Mouse (Mus musculus): ENCODE measurements around the gene Filip1l. TPM values are rescaled to one million over a fixed set of nuclear protein-coding genes. Genes with fewer than 3 reads are reported as not detected.
"Not testable (repeated sequence)": the region's sequence is repeated elsewhere in the genome, so short reads cannot be mapped to it uniquely, and the experiment has no call there.

Gene Filip1l
- polyA plus RNA-seq, 1 experiment from 2014 or later = 38.2 TPM

GRCm38 (mm10) chr16:57375248-57375837 is 22.4 kb downstream of the Filip1l start:
- Histone ChIP-seq H3K4me1 (replicated peaks; ENCODE audit: control insufficient read depth, insufficient read depth, low read length) (no peaks in the 10 kb centered on the region), H3K9me3 (ENCODE audit: control insufficient read depth, low read length) (no peaks in the 10 kb centered on the region), H3K4me2 (ENCODE audit: low read length) (no peak overlapping the region), H3K27me3 (replicated peaks; ENCODE audit: control insufficient read depth, insufficient read depth, low read length) (no peaks in the 10 kb centered on the region), H3K9ac (ENCODE audit: low read length) (no peak overlapping the region), H3K4me3 (ENCODE audit: low read depth, low read length) (no peak overlapping the region), H3K36me3 (ENCODE audit: control insufficient read depth, insufficient read depth, low read length) (no peaks in the 10 kb centered on the region), H3K27ac (ENCODE audit: low read depth) (no peak overlapping the region)
- 79% methylated on average over 7 of the region's 7 CpGs for WGBS
- peak; percentile 36 for DNase-seq (ENCODE audit: low spot score)
- no peak for ATAC-seq (replicated peaks; ENCODE audit: low FRiP score, low TSS enrichment, low read depth)

- Histone ChIP-seq H3K27me3 (replicated peaks; ENCODE audit: control insufficient read depth, insufficient read depth, low read length) (no peaks in the 10 kb centered on the region), H3K9me3 (ENCODE audit: control insufficient read depth, low read length) (no peaks in the 10 kb centered on the region), H3K4me1 (replicated peaks; ENCODE audit: control insufficient read depth, insufficient read depth, low read length) (peaks cover 7% of the 10 kb centered on the region), H3K36me3 (ENCODE audit: control insufficient read depth, insufficient read depth, low read length) (no peaks in the 10 kb centered on the region), H3K27ac (ENCODE audit: low read depth) (no peak overlapping the region), H3K4me3 (ENCODE audit: low read depth, low read length) (no peak overlapping the region), H3K9ac (ENCODE audit: low read length) (no peak overlapping the region), H3K4me2 (ENCODE audit: low read length) (no peak overlapping the region)
- WGBS = 86% methylated on average over 9 of the region's 9 CpGs
- DNase-seq (ENCODE audit: low spot score) (peak; percentile 34), ATAC-seq (replicated peaks; ENCODE audit: low FRiP score, low TSS enrichment, low read depth) (no peak)
Measured at GRCm38 (mm10) chr16:57378631-57379330, 25.9 kb downstream of the Filip1l start.

- peaks cover 13% of the 10 kb centered on the region for H3K4me1 ChIP-seq (replicated peaks; ENCODE audit: control insufficient read depth, insufficient read depth, low read length)
- DNase-seq (ENCODE audit: low spot score) = peak; percentile 42
- no peaks in the 10 kb centered on the region for H3K27me3 ChIP-seq (replicated peaks; ENCODE audit: control insufficient read depth, insufficient read depth, low read length)
- H3K27ac ChIP-seq (ENCODE audit: low read depth) = no peak overlapping the region
- H3K4me2 ChIP-seq (ENCODE audit: low read length) = no peak overlapping the region
- no peak overlapping the region for H3K9ac ChIP-seq (ENCODE audit: low read length)
- H3K4me3 ChIP-seq (ENCODE audit: low read depth, low read length) = no peak overlapping the region
- WGBS = 24% methylated on average over 8 of the region's 8 CpGs
- H3K36me3 ChIP-seq (ENCODE audit: control insufficient read depth, insufficient read depth, low read length) = no peaks in the 10 kb centered on the region
- no peaks in the 10 kb centered on the region for H3K9me3 ChIP-seq (ENCODE audit: control insufficient read depth, low read length)
- ATAC-seq (replicated peaks; ENCODE audit: low FRiP score, low TSS enrichment, low read depth) = 0 out of 2 replicates have a peak, but pooled peaks have one; percentile 40
Measured at GRCm38 (mm10) chr16:57383266-57383971, 30.5 kb downstream of the Filip1l start.

- WGBS = 71% methylated on average over 2 of the region's 2 CpGs
- Histone ChIP-seq H3K27me3 (replicated peaks; ENCODE audit: control insufficient read depth, insufficient read depth, low read length) (no peaks in the 10 kb centered on the region), H3K9ac (ENCODE audit: low read length) (no peak overlapping the region), H3K4me1 (replicated peaks; ENCODE audit: control insufficient read depth, insufficient read depth, low read length) (peaks cover 13% of the 10 kb centered on the region), H3K36me3 (ENCODE audit: control insufficient read depth, insufficient read depth, low read length) (no peaks in the 10 kb centered on the region), H3K4me3 (ENCODE audit: low read depth, low read length) (no peak overlapping the region), H3K9me3 (ENCODE audit: control insufficient read depth, low read length) (no peaks in the 10 kb centered on the region), H3K4me2 (ENCODE audit: low read length) (no peak overlapping the region), H3K27ac (ENCODE audit: low read depth) (no peak overlapping the region)
- ATAC-seq (replicated peaks; ENCODE audit: low FRiP score, low TSS enrichment, low read depth) (no peak), DNase-seq (ENCODE audit: low spot score) (peak; percentile 16)
Measured at GRCm38 (mm10) chr16:57384274-57384673, 31.4 kb downstream of the Filip1l start.

- DNase-seq (ENCODE audit: low spot score) (no peak), ATAC-seq (replicated peaks; ENCODE audit: low FRiP score, low TSS enrichment, low read depth) (no peak)
- H3K27ac ChIP-seq (ENCODE audit: low read depth) = no peak overlapping the region
- no peak overlapping the region for H3K4me3 ChIP-seq (ENCODE audit: low read depth, low read length)
- 0 out of 2 replicates have a peak, but pooled peaks cover 6% of the 10 kb centered on the region for H3K4me1 ChIP-seq (replicated peaks; ENCODE audit: control insufficient read depth, insufficient read depth, low read length)
- no peaks in the 10 kb centered on the region for H3K36me3 ChIP-seq (ENCODE audit: control insufficient read depth, insufficient read depth, low read length)
- no peaks in the 10 kb centered on the region for H3K9me3 ChIP-seq (ENCODE audit: control insufficient read depth, low read length)
- H3K27me3 ChIP-seq (replicated peaks; ENCODE audit: control insufficient read depth, insufficient read depth, low read length) = no peaks in the 10 kb centered on the region
- 84% methylated on average over 15 of the region's 15 CpGs for WGBS
- no peak overlapping the region for H3K4me2 ChIP-seq (ENCODE audit: low read length)
- no peak overlapping the region for H3K9ac ChIP-seq (ENCODE audit: low read length)
Measured at GRCm38 (mm10) chr16:57389566-57390251, 36.8 kb downstream of the Filip1l start.

GRCm38 (mm10) chr16:57391171-57391570 is 38.3 kb downstream of the Filip1l start:
- not testable (repeated sequence) for H3K4me3 ChIP-seq (ENCODE audit: low read depth, low read length); H3K4me2 ChIP-seq (ENCODE audit: low read length); H3K9me3 ChIP-seq (ENCODE audit: control insufficient read depth, low read length); H3K27me3 ChIP-seq (replicated peaks; ENCODE audit: control insufficient read depth, insufficient read depth, low read length); H3K27ac ChIP-seq (ENCODE audit: low read depth); H3K9ac ChIP-seq (ENCODE audit: low read length); DNase-seq (ENCODE audit: low spot score); H3K36me3 ChIP-seq (ENCODE audit: control insufficient read depth, insufficient read depth, low read length); H3K4me1 ChIP-seq (replicated peaks; ENCODE audit: control insufficient read depth, insufficient read depth, low read length); ATAC-seq (replicated peaks; ENCODE audit: low FRiP score, low TSS enrichment, low read depth)
- 31% methylated on average over 22 of the region's 39 CpGs for WGBS

GRCm38 (mm10) chr16:57392461-57392860 is 39.6 kb downstream of the Filip1l start:
- no peak overlapping the region for H3K27ac ChIP-seq (ENCODE audit: low read depth)
- H3K9ac ChIP-seq (ENCODE audit: low read length) = no peak overlapping the region
- no peak for ATAC-seq (replicated peaks; ENCODE audit: low FRiP score, low TSS enrichment, low read depth)
- H3K27me3 ChIP-seq (replicated peaks; ENCODE audit: control insufficient read depth, insufficient read depth, low read length) = no peaks in the 10 kb centered on the region
- no peaks in the 10 kb centered on the region for H3K36me3 ChIP-seq (ENCODE audit: control insufficient read depth, insufficient read depth, low read length)
- no peaks in the 10 kb centered on the region for H3K9me3 ChIP-seq (ENCODE audit: control insufficient read depth, low read length)
- DNase-seq (ENCODE audit: low spot score) = no peak
- no peak overlapping the region for H3K4me2 ChIP-seq (ENCODE audit: low read length)
- 57% methylated on average over 2 of the region's 2 CpGs for WGBS
- H3K4me1 ChIP-seq (replicated peaks; ENCODE audit: control insufficient read depth, insufficient read depth, low read length) = 0 out of 2 replicates have a peak, but pooled peaks cover 6% of the 10 kb centered on the region
- H3K4me3 ChIP-seq (ENCODE audit: low read depth, low read length) = no peak overlapping the region

GRCm38 (mm10) chr16:57393161-57393560 is 40.3 kb downstream of the Filip1l start:
- H3K4me3 ChIP-seq (ENCODE audit: low read depth, low read length) = no peak overlapping the region
- no peaks in the 10 kb centered on the region for H3K36me3 ChIP-seq (ENCODE audit: control insufficient read depth, insufficient read depth, low read length)
- peak overlapping the region; percentile 14; the same call in 1 of the 2 replicates for H3K4me2 ChIP-seq (ENCODE audit: low read length)
- no peaks in the 10 kb centered on the region for H3K27me3 ChIP-seq (replicated peaks; ENCODE audit: control insufficient read depth, insufficient read depth, low read length)
- ATAC-seq (replicated peaks; ENCODE audit: low FRiP score, low TSS enrichment, low read depth) (no peak), DNase-seq (ENCODE audit: low spot score) (no peak)
- H3K9me3 ChIP-seq (ENCODE audit: control insufficient read depth, low read length) = no peaks in the 10 kb centered on the region
- WGBS = 45% methylated on average over 11 of the region's 11 CpGs
- H3K27ac ChIP-seq (ENCODE audit: low read depth) = peak overlapping the region; percentile 22; the same call in 1 of the 2 replicates
- no peak overlapping the region for H3K9ac ChIP-seq (ENCODE audit: low read length)
- H3K4me1 ChIP-seq (replicated peaks; ENCODE audit: control insufficient read depth, insufficient read depth, low read length) = 0 out of 2 replicates have a peak, but pooled peaks cover 6% of the 10 kb centered on the region
